Mouse (Mus musculus) heart, embryonic 12.5 days (tissue): ENCODE data around the gene Kcnj16. TPM values are rescaled to one million over a fixed set of nuclear protein-coding genes. Genes with fewer than 3 reads are reported as not detected.

Experiments
- polyA plus RNA-seq: library from polyadenylated mRNA; unstranded; fragments of >200 nt; fragmentation: Nextera tagmentation; extraction: Ambion mirVana; gene quantifications from 2 replicates; pipeline ENCODE4 v1.2.1, GENCODE M21; 2016

The Kcnj16 gene
- polyA plus RNA-seq, 1 experiment from 2014 or later, result not detected

Other genes starting within 250 kb of the Kcnj16 start
- gene Kcnj2, start 98.1 kb downstream of the Kcnj16 start, polyA plus RNA-seq, result 4.5 and 4.6 TPM in 2 replicates